Mouse (Mus musculus) midbrain, embryonic 16.5 days (tissue): Measurements from ENCODE around the gene Ninl. TPM values are rescaled to one million over a fixed set of nuclear protein-coding genes. Genes with fewer than 3 reads are reported as not detected.
"Not testable (repeated sequence)": the region's sequence is repeated elsewhere in the genome, so short reads cannot be mapped to it uniquely, and the experiment has no call there.

Experiments
- ATAC-seq: fragments of 200-750 bp; cut with Nextera tagmentation; 2 replicates; pipeline ENCODE4 v1.8.0; 2017; ENCODE audit warnings: moderate TSS enrichment
- H3K27ac ChIP-seq: fragments of 300-500 bp; sonication (generic); 2 replicates; pipeline ENCODE4 v1.5.1; 2014; ENCODE audit warnings: mild to moderate bottlenecking, low read length, mixed read lengths
- H3K27me3 ChIP-seq: fragments of 300-500 bp; sonication (generic); 2 replicates; pipeline ENCODE4 v1.6.1; 2014; ENCODE audit warnings: low read depth, low read length, mixed read lengths; ENCODE audit not compliant: control insufficient read depth, insufficient read depth
- H3K36me3 ChIP-seq: fragments of 300-500 bp; sonication (generic); 2 replicates; pipeline ENCODE4 v1.6.1; 2014; ENCODE audit warnings: mild to moderate bottlenecking, low read length, moderate library complexity, mixed read lengths; ENCODE audit not compliant: control insufficient read depth, insufficient read depth
- H3K4me1 ChIP-seq: fragments of 300-500 bp; sonication (generic); 2 replicates; pipeline ENCODE4 v1.6.1; 2014; ENCODE audit warnings: mild to moderate bottlenecking, low read length, mixed read lengths; ENCODE audit not compliant: control insufficient read depth, insufficient read depth
- H3K4me2 ChIP-seq: fragments of 300-500 bp; sonication (generic); 2 replicates; pipeline ENCODE4 v1.6.1; 2014; ENCODE audit warnings: mild to moderate bottlenecking, low read length, mixed read lengths
- H3K4me3 ChIP-seq: fragments of 300-500 bp; sonication (generic); 2 replicates; pipeline ENCODE4 v1.5.1; 2014; ENCODE audit warnings: low read depth, mild to moderate bottlenecking, low read length, moderate library complexity, mixed read lengths
- H3K9ac ChIP-seq: fragments of 300-500 bp; sonication (generic); 2 replicates; pipeline ENCODE4 v1.6.1; 2014; ENCODE audit warnings: low read depth, low read length, mixed read lengths
- H3K9me3 ChIP-seq: fragments of 300-500 bp; sonication (generic); replicated peaks from 2 replicates; pipeline ENCODE4 v1.6.1; 2014; ENCODE audit warnings: mild to moderate bottlenecking, low read length, mixed read lengths; ENCODE audit not compliant: control insufficient read depth, poor library complexity, severe bottlenecking
- WGBS: fragments of 180-500 bp; shearing (Covaris S2); extraction: QIAGEN DNeasy Blood & Tissue Kit; methylation state at CpG from one replicate; pipeline ENCODE4 v1.1.7; 2014; 5-methylcytosine and 5-hydroxymethylcytosine counted together
- polyA plus RNA-seq: library from polyadenylated mRNA; unstranded; fragments of >200 nt; fragmentation: Nextera tagmentation; extraction: Ambion mirVana; gene quantifications from 2 replicates; pipeline ENCODE4 v1.2.1, GENCODE M21; 2015

The Ninl gene
- polyA plus RNA-seq, 1 experiment from 2014 or later, result 3.8 TPM

GRCm38 (mm10) chr2:150949652-150950051 is 89.5 kb downstream of the Ninl start:
- 86% methylated on average over 3 of the region's 3 CpGs for WGBS
- Histone ChIP-seq H3K9me3 (no peaks in the 10 kb centered on the region), H3K27me3 (no peaks in the 10 kb centered on the region), H3K9ac (no peak overlapping the region), H3K27ac (no peak overlapping the region), H3K4me3 (no peak overlapping the region), H3K36me3 (no peaks in the 10 kb centered on the region; the same call in 1 of the 2 replicates), H3K4me2 (no peak overlapping the region), H3K4me1 (no peaks in the 10 kb centered on the region)
- ATAC-seq, result no peak

- no peak overlapping the region for H3K27ac ChIP-seq
- H3K27me3 ChIP-seq, result no peaks in the 10 kb centered on the region
- no peak overlapping the region for H3K4me3 ChIP-seq
- H3K36me3 ChIP-seq, result peaks cover 2% of the 10 kb centered on the region; the same call in 1 of the 2 replicates
- WGBS, result 91% methylated on average over 5 of the region's 5 CpGs
- H3K9ac ChIP-seq, result no peak overlapping the region
- H3K4me2 ChIP-seq, result no peak overlapping the region
- H3K9me3 ChIP-seq, result no peaks in the 10 kb centered on the region
- ATAC-seq, result no peak
- no peaks in the 10 kb centered on the region for H3K4me1 ChIP-seq
These were observed 90.4 kb downstream of the Ninl start for GRCm38 (mm10) chr2:150948786-150949185.

- 92% methylated on average over 12 of the region's 12 CpGs for WGBS
- not testable (repeated sequence) for H3K9ac ChIP-seq, H3K36me3 ChIP-seq, H3K4me3 ChIP-seq, H3K9me3 ChIP-seq, H3K27ac ChIP-seq, H3K4me2 ChIP-seq, H3K4me1 ChIP-seq, ATAC-seq, H3K27me3 ChIP-seq
These were observed 91.1 kb downstream of the Ninl start for GRCm38 (mm10) chr2:150947880-150948611.

GRCm38 (mm10) chr2:150947341-150947740 is 91.8 kb downstream of the Ninl start:
- 87% methylated on average over 5 of the region's 5 CpGs for WGBS
- not testable (repeated sequence) for H3K9ac ChIP-seq, H3K9me3 ChIP-seq, H3K4me2 ChIP-seq, ATAC-seq, H3K36me3 ChIP-seq, H3K27me3 ChIP-seq, H3K4me1 ChIP-seq, H3K27ac ChIP-seq, H3K4me3 ChIP-seq

- Histone ChIP-seq H3K4me3 (no peak overlapping the region), H3K27ac (no peak overlapping the region), H3K9ac (no peak overlapping the region), H3K4me2 (no peak overlapping the region), H3K36me3 (peaks cover 2% of the 10 kb centered on the region; the same call in 1 of the 2 replicates), H3K9me3 (no peaks in the 10 kb centered on the region), H3K4me1 (no peaks in the 10 kb centered on the region), H3K27me3 (no peaks in the 10 kb centered on the region)
- ATAC-seq, result no peak
- WGBS, result 92% methylated on average over 5 of the region's 5 CpGs
These were observed 95.2 kb downstream of the Ninl start for GRCm38 (mm10) chr2:150944017-150944416.

- H3K4me2 ChIP-seq, result no peak overlapping the region
- no peak overlapping the region for H3K27ac ChIP-seq
- peaks cover 4% of the 10 kb centered on the region; the same call in 1 of the 2 replicates for H3K36me3 ChIP-seq
- WGBS, result 93% methylated on average over 4 of the region's 4 CpGs
- H3K9ac ChIP-seq, result no peak overlapping the region
- H3K4me1 ChIP-seq, result no peaks in the 10 kb centered on the region
- no peak overlapping the region for H3K4me3 ChIP-seq
- H3K27me3 ChIP-seq, result no peaks in the 10 kb centered on the region
- no peak for ATAC-seq
- no peaks in the 10 kb centered on the region for H3K9me3 ChIP-seq
These were observed 104.5 kb downstream of the Ninl start for GRCm38 (mm10) chr2:150934659-150935058.

GRCm38 (mm10) chr2:150933482-150933881 is 105.7 kb downstream of the Ninl start:
- Histone ChIP-seq H3K27me3 (no peaks in the 10 kb centered on the region), H3K9me3 (no peaks in the 10 kb centered on the region), H3K9ac (no peak overlapping the region), H3K4me1 (no peaks in the 10 kb centered on the region), H3K36me3 (peaks cover 4% of the 10 kb centered on the region; the same call in 1 of the 2 replicates), H3K4me3 (no peak overlapping the region), H3K4me2 (no peak overlapping the region), H3K27ac (no peak overlapping the region)
- ATAC-seq, result no peak
- 90% methylated on average over 19 of the region's 19 CpGs for WGBS

GRCm38 (mm10) chr2:150930806-150931205 is 108.4 kb downstream of the Ninl start:
- H3K9ac ChIP-seq, result no peak overlapping the region
- no peak for ATAC-seq
- no peak overlapping the region for H3K4me2 ChIP-seq
- H3K27me3 ChIP-seq, result no peaks in the 10 kb centered on the region
- H3K4me1 ChIP-seq, result no peaks in the 10 kb centered on the region
- H3K9me3 ChIP-seq, result no peaks in the 10 kb centered on the region
- H3K4me3 ChIP-seq, result no peak overlapping the region
- WGBS, result 61% methylated on average over 3 of the region's 3 CpGs
- H3K27ac ChIP-seq, result no peak overlapping the region
- no peaks in the 10 kb centered on the region for H3K36me3 ChIP-seq

GRCm38 (mm10) chr2:150929156-150929555 is 110.0 kb downstream of the Ninl start:
- H3K9ac ChIP-seq, result no peak overlapping the region
- no peak overlapping the region for H3K27ac ChIP-seq
- no peaks in the 10 kb centered on the region for H3K4me1 ChIP-seq
- no peak overlapping the region for H3K4me2 ChIP-seq
- H3K4me3 ChIP-seq, result no peak overlapping the region
- H3K9me3 ChIP-seq, result no peaks in the 10 kb centered on the region
- 91% methylated on average over 6 of the region's 6 CpGs for WGBS
- no peaks in the 10 kb centered on the region for H3K27me3 ChIP-seq
- no peaks in the 10 kb centered on the region for H3K36me3 ChIP-seq
- ATAC-seq, result no peak
